Mouse (Mus musculus) activated CD4-positive, CD25-positive, alpha-beta regulatory T cell, adult 9 weeks (primary cell): ENCODE data around the gene 4921509C19Rik. TPM values are rescaled to one million over a fixed set of nuclear protein-coding genes. Genes with fewer than 3 reads are reported as not detected.

Experiments
- polyA plus RNA-seq: library from polyadenylated mRNA; unstranded; fragments of 100-300 nt; shearing (Covaris generic); gene quantifications from one replicate; pipeline ENCODE4 v1.2.1, GENCODE M21; 2017

Gene 4921509C19Rik
- not detected for polyA plus RNA-seq

DNA sequence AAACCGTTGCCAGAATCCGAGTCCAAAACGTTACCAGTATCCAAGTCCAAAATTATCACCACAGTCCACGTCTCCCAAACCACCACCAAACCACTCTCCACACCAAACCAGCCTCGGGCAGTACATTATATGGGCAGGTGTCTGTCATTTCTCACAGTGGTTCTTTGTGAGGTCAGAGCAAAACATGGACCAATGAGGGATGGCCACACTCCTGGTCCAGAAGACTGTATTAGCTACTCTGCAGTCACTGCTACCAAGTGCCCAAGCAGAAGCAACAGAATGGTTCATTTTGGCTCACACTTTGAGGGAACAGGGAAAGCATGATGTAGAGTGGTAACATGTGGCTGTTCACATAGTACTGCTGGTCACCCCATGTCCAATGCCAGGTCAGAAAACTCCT lies at the start of gene 4921509C19Rik:
Gene 4921509C19Rik (minus strand): TSS at position 101 of the 400 bp plus-strand sequence.

GRCm38 (mm10) chr2:151494035-151494803 lies 18.3 kb upstream of the 4921509C19Rik start, which contains the start of gene Nsfl1c:
TSS of gene Nsfl1c (plus strand) at chr2:151494182.

Other genes starting within 250 kb of the 4921509C19Rik start
- gene Nsfl1c, start 18.0 kb upstream of the 4921509C19Rik start, polyA plus RNA-seq: 155 TPM
- gene Fkbp1a, start 66.3 kb upstream of the 4921509C19Rik start, polyA plus RNA-seq: 262 TPM
- gene Sdcbp2, start 96.5 kb upstream of the 4921509C19Rik start, polyA plus RNA-seq: 92.3 TPM
- gene Snph, start 156.4 kb upstream of the 4921509C19Rik start, polyA plus RNA-seq: not detected
- not detected for gene Rad21l, start 192.4 kb upstream of the 4921509C19Rik start, polyA plus RNA-seq
- 0.53 TPM for gene Tmem74b, start 225.9 kb upstream of the 4921509C19Rik start, polyA plus RNA-seq